Mouse (Mus musculus): ENCODE measurements around the gene 4933428M09Rik.
"Not testable (repeated sequence)": the region's sequence is repeated elsewhere in the genome, so short reads cannot be mapped to it uniquely, and the experiment has no call there.

The 4933428M09Rik gene

DNA sequence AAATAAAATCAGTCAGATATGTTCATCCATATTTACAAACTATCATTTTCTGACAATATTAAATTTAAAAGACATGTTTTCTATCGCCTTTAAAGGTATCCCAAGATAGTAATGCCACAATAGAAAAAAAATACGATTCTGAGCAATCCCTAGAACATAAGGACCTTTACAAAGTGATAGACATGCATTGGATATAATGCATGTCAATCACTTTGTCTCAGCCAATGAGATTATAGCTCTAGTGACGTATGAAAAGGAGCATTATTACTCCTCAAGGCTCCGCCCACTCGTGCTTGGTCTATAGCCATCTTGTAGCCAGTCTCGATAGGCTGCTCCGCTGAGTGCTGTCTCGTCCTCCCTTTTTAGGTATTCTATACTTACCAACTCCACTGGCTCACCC lies at the start of gene 4933428M09Rik:
Gene 4933428M09Rik, plus strand, starts transcription at position 301 of the 400 bp plus-strand sequence.
- DNase-seq = no peak

DNA sequence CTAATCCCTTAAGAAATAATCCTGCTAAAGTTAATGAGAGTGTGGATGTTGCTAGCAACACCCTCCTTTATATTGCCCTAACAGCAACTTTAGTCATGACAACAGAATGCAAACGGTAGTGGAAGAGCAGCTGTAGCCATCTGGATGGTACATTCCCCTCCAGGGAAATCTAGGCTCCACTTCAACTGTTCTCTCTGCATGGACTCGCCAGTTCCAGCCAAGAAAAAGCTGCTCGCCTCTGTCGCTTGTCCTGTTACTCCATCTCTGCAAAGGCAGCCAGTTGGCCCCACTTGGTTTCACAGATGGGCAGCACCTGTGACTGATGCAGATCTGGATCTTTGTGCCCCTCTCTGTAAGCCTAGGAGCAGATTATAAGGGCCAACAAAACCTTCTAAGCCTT lies 45.0 kb upstream of the 4933428M09Rik start:
- no peak for DNase-seq

DNA sequence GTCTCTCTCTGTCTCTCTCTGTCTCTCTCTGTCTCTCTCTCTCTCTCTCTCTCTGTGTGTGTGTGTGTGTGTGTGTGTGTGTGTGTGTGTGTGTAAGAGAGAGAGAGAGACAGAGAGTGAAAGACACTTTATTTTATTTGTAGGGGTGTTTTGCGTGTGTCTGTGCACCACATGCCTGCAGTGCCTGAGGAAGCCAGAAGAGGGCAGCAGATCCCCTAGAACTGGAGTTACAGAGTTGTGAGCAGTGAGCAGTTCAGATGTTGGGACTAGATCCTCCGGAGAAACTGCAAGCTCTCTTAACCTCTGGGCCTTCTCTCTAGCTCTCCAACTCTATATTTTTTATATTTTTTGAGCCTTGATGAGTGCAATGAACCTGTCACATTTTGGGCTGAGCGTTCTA lies 12.5 kb downstream of the 4933428M09Rik start:
- not testable (repeated sequence) for DNase-seq

DNA sequence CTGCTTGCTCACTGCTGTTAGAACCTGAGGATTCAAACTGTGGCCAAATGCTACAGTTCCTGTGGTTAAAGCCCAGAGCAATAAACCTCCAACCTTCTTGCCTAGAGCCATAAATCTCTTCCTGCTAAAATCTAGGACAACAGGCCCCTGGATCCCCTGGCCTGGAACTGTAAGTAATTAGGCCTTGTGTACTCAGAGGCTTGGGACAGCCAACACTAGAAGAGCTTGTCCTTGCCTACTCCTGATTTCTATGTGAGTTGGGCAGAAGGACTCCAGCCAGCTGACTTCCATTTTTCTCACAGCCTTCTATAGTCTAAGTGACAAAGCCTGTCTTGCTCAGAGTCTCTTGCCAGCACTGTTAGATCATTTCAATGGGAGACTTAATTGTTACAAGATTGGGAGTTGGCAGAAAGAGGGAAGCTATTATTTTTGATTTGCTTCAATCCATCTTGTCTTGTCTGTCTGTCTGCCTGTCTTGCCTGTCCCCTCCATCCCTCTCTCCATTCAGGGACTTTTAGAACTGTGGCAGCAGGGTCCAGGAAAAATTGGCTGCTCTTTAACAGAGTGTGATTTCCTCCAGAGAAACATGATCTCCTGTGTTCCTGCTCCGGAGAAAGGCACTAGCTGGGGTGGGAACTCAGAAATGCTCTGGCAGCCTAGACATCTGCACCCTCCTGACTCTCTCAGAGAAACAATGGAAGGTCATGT lies 15.7 kb downstream of the 4933428M09Rik start:
- DNase-seq = no peak

DNA sequence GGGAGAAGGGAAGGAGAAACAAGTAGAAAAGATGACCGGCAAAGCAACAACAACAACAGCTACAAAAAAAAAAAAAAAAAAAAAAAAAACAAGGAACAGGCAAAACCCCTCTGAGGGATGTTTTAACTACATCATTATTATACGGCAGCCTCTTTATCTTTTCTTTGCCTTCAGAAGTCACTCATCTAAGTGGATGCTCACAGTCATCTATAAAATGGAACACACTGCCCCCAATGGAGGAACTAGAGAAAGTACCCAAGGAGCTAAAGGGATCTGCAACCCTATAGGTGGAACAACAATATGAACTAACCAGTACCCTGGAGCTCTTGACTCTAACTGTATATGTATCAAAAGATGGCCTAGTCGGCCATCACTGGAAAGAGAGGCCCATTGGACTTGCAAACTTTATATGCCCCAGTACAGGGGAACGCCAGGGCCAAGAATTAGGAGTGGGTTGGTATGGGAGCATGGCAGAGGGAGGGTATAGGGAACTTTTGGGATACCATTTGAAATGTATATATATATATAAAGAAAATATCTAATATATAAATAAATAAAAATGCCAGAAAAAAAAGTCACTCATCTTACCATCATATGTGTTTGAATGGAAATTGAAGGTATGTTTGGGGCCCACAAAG lies 30.3 kb downstream of the 4933428M09Rik start:
- DNase-seq = not testable (repeated sequence)

DNA sequence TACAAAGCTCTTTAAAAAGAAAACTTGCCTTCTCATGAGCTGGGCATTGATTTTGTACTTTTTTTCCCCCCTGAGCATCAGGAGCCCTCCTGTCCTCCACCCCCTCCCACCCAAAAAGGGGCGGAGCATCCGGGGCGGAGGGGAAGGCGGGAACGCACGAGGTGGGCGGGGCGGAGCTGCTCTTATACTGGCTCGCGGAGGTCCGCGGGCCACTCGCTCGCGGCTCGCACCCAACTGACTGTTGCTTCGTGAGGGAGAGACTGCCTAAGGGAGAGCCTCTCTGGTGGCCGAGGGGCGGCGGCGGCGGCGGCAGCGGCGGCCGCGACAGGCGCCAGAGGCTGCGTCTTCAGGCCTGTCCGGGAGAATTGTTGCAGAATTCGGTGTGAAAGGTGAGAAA lies 30.8 kb downstream of the 4933428M09Rik start, which contains the start of gene Mum1l1:
Gene Mum1l1, plus strand, starts transcription at position 214 of the 397 bp plus-strand sequence.
- DNase-seq = peak; percentile 22

DNA sequence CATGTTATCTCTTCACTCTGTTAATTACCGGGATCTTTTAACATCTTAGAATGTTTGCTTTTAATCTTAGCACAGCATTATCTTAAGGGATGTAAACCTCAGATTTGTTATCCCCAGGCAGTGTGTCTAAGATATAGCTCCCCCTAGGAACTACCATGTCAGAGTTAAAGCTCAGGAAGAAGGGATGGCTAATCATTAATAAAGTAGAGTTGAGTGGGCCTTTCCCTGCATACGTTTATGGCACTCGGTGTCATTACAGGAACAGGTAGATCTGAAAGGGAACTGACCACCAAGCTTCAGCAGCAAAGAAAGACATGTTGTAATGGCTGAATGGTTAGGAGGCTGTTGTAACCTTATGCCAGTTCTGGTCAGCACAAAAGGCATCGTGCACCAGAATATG lies 35.7 kb downstream of the 4933428M09Rik start:
- no peak for DNase-seq

DNA sequence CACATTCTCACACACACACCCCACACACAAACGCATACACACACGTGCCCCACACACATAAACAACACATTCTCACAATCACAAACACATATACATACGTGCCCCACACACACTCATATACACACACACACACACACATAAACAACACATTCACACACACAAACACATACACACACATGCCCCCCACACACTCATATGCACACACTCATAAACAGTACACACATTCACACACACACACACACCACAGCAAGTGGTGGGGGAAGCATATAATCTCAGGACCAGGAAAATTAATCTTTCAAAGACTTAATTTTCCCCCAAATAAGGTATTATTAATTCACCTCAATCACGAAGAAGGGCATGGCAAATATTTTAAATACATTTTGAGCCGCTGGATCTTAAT lies 37.4 kb downstream of the 4933428M09Rik start:
- no peak for DNase-seq

DNA sequence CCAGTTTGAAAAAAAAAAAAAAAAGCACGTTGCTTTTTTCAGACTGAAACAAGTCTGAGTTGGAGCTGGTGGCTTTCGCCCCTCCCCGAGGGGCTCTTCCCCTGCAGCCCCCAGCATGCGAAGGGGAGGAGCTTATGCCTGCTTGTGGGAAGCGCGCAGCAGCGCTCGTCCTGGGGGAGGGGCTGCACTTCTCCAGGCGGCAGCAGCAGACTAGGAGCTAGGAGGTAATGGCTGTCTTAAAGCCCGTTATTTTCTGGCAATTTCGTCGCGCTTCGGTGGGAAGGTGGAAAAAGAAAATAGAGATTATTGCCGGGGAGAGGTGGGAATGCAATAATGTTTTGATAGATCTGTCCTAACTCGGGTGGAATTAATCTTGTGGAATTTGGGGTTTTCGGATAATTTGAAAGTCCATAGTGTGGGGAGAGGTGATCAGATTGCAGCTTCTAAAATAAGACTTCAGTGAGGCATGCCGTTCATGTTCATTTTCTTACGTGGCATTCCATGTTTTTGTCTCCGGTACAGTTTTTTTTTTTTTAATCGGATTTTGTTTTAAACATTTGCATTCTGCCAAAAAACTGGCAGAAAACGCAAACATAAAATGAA lies 38.1 kb downstream of the 4933428M09Rik start:
- no peak for DNase-seq

DNA sequence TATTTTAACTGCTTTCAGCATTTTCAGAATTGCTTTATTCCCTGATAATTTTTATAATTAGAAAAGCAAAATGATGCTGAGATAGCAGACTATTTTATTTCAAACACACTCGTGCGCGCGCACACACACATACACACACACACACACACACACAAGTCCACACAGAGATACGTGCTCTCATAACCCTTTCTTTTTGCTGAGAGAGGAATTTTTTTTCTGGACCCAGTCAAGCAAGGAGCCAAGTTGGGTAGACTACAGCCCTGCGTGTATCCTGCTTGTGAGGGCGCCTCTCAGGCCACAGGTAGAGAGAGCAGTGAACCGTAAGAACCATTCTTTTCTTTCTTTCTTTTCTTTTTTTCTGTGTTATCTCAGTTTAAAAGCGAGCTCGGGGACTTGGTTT lies 38.7 kb downstream of the 4933428M09Rik start:
- no peak for DNase-seq

DNA sequence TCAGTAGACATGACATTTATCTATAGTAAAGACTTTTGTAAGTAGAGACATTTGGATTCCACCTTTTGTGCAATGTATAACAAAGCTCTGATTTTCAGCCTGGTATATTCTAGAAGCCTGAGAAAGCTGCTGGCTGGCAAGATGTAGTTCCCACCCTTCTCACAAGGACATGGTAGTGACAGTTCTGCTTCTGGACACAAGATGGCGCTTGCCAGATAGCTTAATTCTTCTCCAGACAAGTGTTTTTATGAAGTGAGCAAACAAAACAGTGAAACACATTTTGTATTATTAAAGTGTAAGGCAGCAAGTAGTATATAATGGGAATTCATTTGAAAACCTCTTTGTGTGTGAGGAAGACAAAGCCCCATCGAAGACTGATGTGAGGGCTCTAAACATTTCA lies 40.0 kb downstream of the 4933428M09Rik start:
- DNase-seq = no peak

DNA sequence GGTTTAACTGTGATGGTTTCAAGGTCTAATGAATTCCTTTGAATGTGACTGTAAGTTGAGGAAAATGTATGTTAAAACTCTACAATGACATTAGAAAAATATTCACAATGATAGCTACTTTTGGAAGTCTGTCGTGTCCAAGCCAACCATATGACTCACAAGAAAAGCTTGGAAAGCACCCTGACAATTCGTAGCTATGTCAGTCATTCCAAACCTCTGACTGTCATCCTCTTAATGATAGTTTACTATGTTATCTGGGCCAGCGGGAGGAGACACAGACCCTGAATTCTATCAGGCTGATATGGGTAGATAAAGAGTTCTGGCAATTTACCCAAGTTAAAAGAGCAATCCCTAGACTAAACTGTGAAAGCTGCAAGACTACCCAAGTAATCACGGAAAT lies 41.8 kb downstream of the 4933428M09Rik start:
- DNase-seq = no peak

DNA sequence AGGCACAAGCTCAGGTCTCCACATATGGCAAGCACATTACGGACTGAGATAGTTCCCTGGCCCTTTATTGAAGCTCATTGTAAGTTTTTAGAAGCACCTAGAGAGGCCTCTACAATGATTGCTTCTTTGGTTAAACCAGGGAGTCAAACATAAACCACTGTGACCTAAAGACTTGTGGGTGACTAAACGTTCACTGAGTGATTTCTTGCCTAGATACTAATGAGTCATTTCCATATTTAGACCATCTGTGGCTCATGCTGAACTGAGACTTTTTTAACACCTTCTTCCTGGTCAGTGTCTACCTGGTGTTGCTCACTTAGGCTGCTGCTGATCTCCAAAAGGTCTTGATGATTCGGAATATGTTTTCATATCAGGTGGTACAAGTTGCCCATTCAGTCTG lies 42.9 kb downstream of the 4933428M09Rik start:
- DNase-seq = no peak
